Mouse (Mus musculus) thymus, postnatal 0 days (tissue): ENCODE measurements around the gene Slc17a5. TPM values are rescaled to one million over a fixed set of nuclear protein-coding genes. Genes with fewer than 3 reads are reported as not detected.
A peak's percentile ranks its signal among the peaks of the same experiment; 100 is the strongest.

Experiments used
- DNase-seq: peaks from one replicate; pipeline ENCODE4 v3.0.0-alpha.2; 2015; ENCODE audit warnings: low spot score
- polyA plus RNA-seq: library from polyadenylated mRNA; unstranded; fragments of >200 nt; fragmentation: Nextera tagmentation; extraction: Ambion mirVana; gene quantifications from 2 replicates; pipeline ENCODE4 v1.2.1, GENCODE M21; 2015

The Slc17a5 gene
- 12.1 and 14.1 TPM in 2 replicates for polyA plus RNA-seq

DNA sequence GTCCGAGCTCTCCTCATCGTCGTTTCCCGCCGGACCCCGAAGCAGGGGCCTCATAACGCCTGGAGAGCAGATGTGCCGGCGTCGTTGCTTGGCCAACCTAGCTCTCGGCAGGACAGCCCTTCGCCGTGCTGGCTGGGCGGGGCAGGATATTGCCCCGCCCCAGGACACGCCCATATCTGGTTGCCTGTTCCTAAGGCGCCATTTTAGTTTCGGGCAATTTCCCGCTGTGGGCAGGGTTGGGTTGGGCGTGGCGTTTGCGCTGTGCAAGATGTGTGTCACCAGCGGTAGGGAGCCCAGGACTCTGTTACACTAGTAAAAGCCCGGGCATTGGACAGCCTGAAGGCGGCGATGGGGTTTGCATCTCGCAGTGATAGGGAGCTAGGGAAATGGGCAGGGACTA lies at the start of gene Slc17a5:
Gene Slc17a5, minus strand, starts transcription at position 128 of the 400 bp plus-strand sequence.
- DNase-seq, result peak; percentile 97

DNA sequence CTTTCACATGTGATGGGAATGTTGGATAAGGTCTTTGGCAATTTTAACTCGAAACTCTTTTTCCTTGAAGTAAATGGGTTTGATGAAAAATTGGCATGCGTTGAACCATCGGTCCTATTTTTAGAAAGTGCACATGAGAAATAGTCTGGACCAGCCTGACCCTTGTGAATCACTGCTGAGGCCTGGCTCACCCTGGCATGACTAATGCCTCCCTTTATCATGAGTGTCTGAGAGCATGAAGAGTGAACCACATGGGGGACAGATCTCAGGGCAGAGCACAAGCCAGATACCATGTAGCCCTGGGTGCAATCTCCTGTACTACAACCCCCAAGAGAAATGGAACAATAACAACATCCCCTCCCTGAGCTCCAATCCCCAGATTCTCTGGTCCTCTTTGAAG lies 46.1 kb upstream of the Slc17a5 start:
- no peak for DNase-seq

DNA sequence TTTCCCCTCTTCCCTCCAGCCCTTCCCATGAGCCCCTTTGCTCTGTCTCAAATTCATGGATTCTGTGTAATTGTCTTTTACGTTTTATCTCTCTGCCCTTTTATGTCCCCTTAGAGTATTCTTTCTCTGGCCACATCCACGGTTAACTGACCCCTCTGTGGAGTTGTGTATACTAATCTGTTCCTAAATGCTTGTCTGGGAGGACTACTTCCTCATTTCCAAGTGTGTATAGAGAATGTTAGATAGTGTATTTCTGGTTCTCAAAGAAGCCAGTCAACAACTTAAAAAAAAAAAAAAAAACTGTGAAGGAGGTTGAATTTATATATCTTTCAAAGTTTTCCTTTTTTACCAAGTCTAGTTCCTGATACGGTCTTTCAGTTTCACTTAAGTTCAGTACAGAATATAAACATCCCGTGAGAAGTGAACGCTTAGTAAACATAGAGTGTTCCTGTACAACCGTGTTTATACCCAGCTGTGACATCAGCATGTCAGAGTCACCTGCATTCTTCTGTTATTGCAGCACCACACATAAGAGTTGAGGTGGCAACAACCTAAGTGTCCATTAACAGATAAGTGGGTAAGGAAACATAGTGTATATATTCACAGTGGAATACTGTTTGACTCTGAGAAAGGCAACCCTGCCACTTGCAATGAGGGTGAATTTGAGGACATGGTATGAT lies 44.1 kb upstream of the Slc17a5 start:
- DNase-seq, result no peak

DNA sequence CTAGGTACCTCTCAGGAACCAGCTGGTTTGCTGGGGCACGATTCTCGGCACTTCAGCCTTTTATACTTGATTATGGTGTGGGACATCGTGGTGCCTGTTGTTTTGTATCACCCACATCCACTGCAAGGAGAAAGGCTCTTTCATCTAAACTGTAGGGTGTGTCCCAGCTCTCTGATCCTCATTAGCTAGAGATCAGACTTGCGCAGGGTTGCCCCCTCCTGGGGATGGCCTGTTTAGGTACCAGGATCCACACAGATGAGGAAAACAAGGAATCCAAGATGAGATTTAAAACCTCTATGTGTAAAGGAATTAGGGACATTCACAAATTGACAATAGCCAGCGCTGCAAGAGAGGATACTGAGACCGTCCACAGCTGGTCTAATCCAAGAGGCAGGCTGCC lies 42.1 kb upstream of the Slc17a5 start:
- DNase-seq, result no peak

GRCm38 (mm10) chr9:78623301-78623747 lies 35.5 kb upstream of the Slc17a5 start:
- no peak for DNase-seq

GRCm38 (mm10) chr9:78619285-78619684 lies 31.4 kb upstream of the Slc17a5 start:
- no peak for DNase-seq

- no peak for DNase-seq
Observed at GRCm38 (mm10) chr9:78615401-78616021, 27.7 kb upstream of the Slc17a5 start, which contains the start of gene Cd109. Gene Cd109 (plus strand): TSS chr9:78615546.

- DNase-seq, result no peak
Observed at GRCm38 (mm10) chr9:78614201-78614600, 26.4 kb upstream of the Slc17a5 start.

DNA sequence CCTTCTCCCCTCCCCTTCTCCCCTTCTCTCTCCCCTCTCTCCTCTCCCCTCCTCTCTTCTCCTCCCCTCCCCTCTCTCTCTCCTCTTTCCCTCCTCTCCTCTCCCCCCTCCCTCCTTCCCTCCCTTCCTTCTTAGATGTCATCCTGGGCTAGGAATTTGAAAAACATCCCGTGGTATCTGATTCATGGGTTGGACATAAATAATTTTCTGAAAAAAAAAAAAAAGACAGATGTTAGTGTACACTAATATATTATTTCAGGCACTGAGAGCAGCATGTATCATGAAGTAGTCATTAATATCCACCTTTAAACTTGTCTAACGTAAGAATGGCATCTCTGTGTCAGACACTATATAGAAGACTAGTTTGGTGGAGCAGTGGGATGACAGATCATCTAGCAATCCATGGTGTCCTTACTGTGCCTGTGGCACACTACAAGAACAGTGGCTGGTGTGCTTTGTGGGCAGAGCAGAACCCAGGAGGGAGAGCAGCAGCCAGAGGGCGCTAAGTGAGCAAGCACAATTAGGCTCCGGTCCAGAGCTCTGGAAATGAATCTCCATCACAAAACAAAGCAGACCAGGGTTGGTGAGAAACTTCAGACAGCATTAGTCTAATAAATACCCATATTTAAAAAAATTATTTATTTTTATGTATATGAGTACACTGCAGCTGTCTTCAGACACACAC lies 13.3 kb upstream of the Slc17a5 start:
- DNase-seq, result no peak

DNA sequence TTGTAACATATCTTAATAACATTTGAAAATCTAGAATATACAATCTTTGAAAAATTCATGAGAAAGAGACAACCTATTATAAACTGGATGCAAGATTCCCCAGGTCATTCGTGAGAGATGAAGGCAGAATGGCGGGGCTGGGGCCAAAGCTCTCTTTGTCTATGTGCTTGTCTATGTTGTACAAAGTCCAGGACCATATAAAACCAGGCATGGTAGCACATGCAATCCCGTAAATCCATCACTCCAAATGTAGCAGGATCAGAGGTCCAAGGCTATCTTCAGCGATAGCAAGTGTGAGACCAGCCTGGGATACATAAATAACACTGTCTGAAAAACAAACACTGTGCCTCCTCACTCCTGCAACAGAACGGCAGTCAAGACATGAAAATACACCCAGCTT lies 12.1 kb upstream of the Slc17a5 start:
- no peak for DNase-seq

GRCm38 (mm10) chr9:78596834-78597233 lies 9.0 kb upstream of the Slc17a5 start:
- peak; percentile 38 for DNase-seq

DNA sequence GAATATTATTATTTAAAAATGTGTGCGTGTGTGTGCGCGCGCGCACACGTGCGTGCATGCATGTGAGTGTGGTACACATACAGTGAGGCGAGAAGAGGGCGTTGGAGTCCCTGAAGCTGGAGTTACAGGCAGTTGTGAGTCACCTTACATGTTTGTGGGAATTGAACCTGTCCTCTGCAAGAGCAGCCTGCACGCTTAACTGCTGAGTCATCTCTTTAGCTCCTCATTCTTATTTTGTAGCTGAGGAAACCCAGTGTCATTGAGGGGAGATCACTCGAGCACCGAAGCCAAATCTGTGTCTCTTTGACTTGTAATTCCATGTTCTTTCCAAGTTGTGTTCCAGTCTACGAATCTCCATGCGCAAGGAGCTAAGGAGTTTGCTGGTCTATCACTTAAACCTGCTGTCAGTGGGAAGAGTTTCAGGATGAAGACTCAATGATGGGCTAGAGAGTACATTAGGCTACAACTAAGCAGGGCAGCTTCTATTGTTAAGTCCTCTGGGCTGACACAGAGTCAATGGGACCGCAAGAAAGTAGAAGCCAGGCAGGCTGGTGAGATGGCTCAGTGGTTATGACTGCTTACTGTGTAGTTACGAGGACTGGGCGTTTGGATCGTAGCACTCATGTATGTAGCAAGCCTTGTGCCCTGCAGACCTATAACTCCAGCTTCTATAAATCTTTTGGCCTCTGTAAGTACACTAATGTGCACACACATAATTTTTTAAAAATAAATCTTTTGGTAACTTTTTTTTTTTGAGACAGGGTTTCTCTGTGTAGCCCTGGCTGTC lies 8.1 kb upstream of the Slc17a5 start:
- DNase-seq, result no peak

DNA sequence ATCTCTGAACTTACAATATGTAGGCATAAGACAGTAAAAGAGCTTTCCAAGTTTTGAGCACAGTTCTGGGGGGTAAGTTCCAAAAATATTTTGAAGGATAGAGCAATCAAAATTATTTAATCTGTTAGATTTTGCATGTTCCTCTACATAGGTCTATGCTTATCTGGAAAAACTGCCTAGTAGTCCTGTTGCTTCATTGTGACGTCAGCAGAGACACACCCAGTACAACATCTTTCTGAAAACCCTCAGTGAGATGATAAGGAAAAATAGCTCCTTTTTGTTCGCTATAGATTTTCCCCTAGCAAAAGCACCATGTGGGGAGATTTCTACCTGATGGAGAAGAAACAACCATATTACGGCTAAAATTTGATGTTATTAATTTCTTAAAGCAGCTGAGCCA lies 7.4 kb upstream of the Slc17a5 start:
- DNase-seq, result no peak

DNA sequence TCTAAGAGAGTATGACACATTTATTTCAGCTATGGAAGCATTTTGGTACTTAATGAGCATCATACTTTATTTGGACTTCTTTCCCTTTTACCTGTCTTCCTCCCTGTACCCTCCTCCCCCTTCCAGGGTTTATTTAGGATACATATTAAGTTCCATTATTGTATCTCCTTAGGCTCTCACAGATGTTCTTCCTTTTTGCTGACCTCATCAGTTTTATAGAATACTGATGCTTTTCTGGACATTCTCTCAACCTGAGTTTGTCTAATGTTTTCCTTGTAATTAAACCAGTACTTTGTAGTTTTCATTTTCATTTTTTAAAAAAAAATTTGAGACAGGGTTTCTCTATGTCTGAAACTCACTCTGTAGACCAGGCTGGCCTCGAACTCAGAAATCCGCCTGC lies 2.6 kb upstream of the Slc17a5 start:
- no peak for DNase-seq

- no peak for DNase-seq
Observed at GRCm38 (mm10) chr9:78588411-78589033, 681 bp upstream of the Slc17a5 start.

DNA sequence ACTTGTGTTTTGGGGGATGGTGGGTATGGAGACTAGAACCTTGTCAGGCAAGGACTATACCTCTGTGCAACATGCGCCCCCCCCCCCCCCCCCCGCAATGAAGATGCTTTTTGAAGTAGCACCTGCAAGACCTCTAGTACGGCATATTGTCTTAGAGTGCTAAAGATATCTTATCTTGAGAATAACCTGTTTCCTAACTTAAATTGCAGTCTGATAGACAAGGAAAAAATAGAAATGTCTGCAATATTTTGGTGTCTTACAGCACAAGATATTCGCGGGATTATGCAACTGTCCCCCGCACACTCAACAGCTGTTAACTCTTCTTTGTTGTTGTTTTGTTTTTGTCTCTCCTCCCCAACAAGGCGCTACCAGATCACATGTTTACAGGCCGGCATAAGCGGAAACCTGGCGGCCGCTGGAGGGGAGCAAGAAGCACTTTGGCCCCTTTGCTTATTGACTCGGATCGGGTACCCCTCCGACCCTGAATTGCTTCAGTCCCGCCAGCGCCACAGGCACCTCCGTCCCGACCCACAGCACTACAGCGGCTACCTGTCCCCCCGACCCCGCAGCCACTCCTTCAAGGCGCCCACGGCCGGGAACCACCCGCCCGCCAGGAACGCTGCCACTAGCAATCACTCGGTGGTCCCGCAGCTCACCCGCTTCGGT lies 490 bp downstream of the Slc17a5 start:
- peak; percentile 53 for DNase-seq

- no peak for DNase-seq
Observed at GRCm38 (mm10) chr9:78579644-78580396, 8.0 kb downstream of the Slc17a5 start.

DNA sequence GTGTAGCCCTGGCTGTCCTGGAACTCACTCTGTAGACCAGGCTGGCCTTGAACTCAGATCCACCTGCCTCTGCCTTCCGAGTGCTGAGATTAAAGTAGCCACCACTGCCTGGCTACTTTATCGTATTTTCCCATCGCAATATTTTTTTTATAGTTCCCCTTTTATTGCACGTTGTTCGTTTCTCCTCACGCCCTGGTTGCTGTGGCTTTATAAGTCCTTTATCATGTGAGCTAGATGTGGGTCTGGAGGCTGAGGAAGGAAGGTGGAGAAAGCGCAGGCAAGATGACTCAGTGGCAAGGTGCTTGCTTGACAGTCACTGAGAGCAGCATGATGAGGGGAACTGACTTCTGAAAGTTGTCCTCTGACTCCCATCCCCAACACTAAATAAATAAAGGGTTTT lies 9.0 kb downstream of the Slc17a5 start:
- DNase-seq, result no peak

DNA sequence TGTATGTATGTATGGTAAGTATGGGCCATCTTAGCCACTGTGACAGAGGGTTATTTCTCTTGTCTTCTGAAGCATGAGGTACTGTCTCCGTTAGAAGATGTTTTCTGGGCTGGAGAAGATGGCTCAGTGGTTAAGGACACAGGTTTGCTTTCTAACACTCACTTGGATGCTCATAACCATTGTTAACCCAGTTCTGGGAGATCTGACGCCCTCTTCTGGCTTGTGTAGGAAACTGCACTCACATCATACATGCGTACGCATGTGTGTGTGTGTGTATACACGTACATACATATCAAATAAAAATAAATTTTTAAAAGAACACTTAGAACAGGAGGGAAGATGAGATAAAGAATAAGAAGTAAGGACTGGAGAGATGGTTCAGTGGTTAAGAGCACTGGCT lies 11.4 kb downstream of the Slc17a5 start:
- DNase-seq, result no peak

GRCm38 (mm10) chr9:78569934-78570333 lies 17.9 kb downstream of the Slc17a5 start:
- DNase-seq, result no peak
